Mouse (Mus musculus) testis, postnatal 14 days (tissue): ENCODE data around the gene 1810009A15Rik.
A peak's percentile ranks its signal among the peaks of the same experiment; 100 is the strongest.

Source experiments
- DNase-seq: peaks from one replicate; pipeline ENCODE4 v3.0.0; 2021; ENCODE audit warnings: low spot score

Gene 1810009A15Rik

GRCm38 (mm10) chr19:8920836-8921291 lies 32.2 kb downstream of the 1810009A15Rik start:
- no peak for DNase-seq

- no peak for DNase-seq
Observed at GRCm38 (mm10) chr19:8921741-8922140, 33.1 kb downstream of the 1810009A15Rik start.

- no peak for DNase-seq
Observed at GRCm38 (mm10) chr19:8926766-8927165, 38.1 kb downstream of the 1810009A15Rik start.

- no peak for DNase-seq
Observed at GRCm38 (mm10) chr19:8927891-8928525, 39.4 kb downstream of the 1810009A15Rik start.

GRCm38 (mm10) chr19:8928689-8929223 lies 40.1 kb downstream of the 1810009A15Rik start:
- no peak for DNase-seq

GRCm38 (mm10) chr19:8929224-8930088 lies 40.8 kb downstream of the 1810009A15Rik start, which contains the start of the genes Rom1 and Eml3:
TSS of gene Rom1 (minus strand) at chr19:8929356.
TSS of gene Eml3 (plus strand) at chr19:8929552.
- DNase-seq, result peak; percentile 82

- DNase-seq, result no peak
Observed at GRCm38 (mm10) chr19:8930117-8930516, 41.5 kb downstream of the 1810009A15Rik start.

- no peak for DNase-seq
Observed at GRCm38 (mm10) chr19:8930771-8931170, 42.1 kb downstream of the 1810009A15Rik start.

- DNase-seq, result no peak
Observed at GRCm38 (mm10) chr19:8936736-8937135, 48.1 kb downstream of the 1810009A15Rik start.
